Mouse (Mus musculus): ENCODE data around the gene Rnf11.

The Rnf11 gene

GRCm38 (mm10) chr4:109484621-109485020, at the start of gene Rnf11:
Gene Rnf11 (minus strand): TSS chr4:109484728.
- no peak for DNase-seq

DNA sequence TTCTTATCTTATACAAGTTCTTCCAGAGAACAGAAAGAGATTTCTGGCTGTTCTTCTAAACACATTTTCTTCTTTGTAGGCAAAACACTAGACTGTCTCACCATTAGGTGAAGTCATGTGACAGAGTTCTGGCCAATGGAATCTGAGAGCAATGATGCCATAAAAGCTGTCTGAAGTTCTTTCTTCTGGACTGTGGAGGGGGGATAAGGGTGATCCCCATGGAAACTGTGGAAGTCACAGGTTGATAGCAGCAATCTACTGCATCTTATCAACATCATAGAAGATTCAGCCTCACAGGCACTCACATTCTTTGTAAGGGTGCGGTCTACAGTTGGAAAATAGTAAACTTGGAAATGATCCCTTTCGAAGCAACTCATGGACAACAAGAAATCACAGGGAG, 46.6 kb upstream of the Rnf11 start, which contains the start of gene 4930522H14Rik:
Gene 4930522H14Rik (minus strand): TSS at position 187 of the 400 bp plus-strand sequence.
- DNase-seq = no peak

- no peak for DNase-seq
These were observed 45.8 kb upstream of the Rnf11 start for GRCm38 (mm10) chr4:109530245-109530816.

DNA sequence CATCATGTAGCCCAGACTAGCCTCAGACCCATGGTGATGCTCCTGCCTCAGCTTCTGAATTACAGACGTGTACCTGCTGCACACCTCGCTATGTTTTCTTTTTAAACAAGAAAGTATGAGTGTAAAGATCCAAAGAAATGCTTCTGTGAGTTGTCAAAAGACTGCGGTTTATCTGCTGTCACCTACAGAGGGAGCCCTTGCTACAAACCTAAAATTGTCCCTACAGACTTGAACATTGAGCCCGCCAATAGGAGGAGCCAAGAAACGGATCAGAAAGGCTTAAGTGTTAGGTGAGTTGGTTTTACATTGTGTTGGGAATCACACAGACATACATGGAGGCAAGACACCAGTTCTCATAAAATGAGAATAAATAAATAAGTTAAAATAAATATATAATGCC, 20.4 kb upstream of the Rnf11 start:
- peak; percentile 5 for DNase-seq

DNA sequence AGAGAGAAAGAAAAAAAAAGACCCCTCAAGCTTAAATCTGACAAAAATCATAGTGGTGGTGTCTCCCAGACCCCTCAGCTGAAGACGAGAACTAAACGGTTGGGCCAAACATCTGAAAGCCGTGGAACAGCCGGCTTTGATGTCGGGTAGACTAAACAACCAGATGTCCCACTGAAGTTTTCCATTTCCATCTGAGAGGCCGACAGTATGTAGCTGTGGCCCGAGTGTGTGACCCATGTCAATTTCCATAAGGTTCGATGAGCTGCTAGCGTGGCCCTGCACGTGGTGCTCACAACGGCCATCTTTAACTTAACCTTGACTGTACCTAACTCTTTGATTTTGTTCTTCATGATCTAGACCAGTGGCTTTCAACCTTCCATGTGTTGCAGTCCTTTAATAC, 13.9 kb upstream of the Rnf11 start:
- DNase-seq = no peak

DNA sequence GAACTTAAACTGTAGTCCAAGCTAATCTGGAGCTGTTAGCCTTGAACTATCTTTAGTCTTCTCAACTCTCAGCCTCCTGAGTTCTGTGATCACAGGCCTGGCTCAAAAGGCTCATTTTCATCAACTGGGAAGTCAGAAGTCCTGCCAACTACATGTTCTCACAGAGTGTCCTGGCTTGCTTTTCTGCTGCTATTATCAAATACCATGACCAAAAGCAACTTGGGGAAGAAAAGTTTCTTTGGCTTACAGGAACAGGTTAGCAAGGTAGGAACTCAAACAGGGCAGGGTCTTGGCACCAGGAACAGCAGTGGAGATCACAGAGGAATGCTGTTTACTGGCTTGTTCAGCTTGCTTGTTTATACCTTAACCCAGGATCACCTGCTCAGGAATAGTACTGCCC, 9.1 kb upstream of the Rnf11 start:
- no peak for DNase-seq

GRCm38 (mm10) chr4:109488812-109489211, 4.3 kb upstream of the Rnf11 start:
- no peak for DNase-seq

- DNase-seq = no peak
These were observed 1.8 kb downstream of the Rnf11 start for GRCm38 (mm10) chr4:109482701-109483100.

DNA sequence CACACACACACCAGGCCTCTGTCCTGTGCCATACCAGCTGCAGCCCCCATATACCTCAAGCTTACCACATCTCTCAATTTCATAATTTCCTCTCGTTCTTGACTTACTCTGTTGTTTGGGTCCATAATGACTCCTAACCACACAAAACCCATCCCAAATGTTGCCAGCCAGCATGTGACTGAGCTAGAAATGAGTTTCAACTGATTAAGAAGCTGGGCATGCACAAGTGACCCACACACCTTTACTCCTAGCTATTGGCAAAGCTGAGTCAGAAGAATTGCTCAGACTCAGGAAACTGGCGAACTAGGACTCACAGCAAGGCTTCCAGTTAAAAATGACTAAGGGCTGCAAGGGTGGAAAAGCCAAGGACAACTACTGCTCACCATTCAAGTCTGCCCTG, 3.1 kb downstream of the Rnf11 start:
- DNase-seq = no peak

DNA sequence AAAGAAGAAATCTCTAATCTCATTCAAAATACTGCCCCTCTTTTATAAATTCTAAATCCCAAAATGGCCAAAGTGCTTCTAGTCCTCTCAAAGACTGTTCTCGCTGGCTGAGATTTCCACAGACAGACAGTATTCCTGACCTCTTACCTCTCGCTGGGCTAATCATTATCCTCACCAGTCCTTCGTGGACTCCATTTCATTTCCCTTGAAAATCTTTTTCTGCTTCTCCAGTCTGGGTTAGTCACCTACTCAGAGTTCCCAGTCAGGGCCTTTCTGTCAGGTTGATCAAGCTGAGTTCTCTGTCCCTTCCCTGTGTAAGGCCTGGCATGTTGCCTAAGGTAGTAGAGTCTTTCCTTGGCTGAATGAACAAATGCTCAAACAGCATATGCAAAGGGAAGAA, 7.1 kb downstream of the Rnf11 start:
- no peak for DNase-seq

- peak; percentile 87 for DNase-seq
These were observed 7.9 kb downstream of the Rnf11 start for GRCm38 (mm10) chr4:109476554-109477014.

DNA sequence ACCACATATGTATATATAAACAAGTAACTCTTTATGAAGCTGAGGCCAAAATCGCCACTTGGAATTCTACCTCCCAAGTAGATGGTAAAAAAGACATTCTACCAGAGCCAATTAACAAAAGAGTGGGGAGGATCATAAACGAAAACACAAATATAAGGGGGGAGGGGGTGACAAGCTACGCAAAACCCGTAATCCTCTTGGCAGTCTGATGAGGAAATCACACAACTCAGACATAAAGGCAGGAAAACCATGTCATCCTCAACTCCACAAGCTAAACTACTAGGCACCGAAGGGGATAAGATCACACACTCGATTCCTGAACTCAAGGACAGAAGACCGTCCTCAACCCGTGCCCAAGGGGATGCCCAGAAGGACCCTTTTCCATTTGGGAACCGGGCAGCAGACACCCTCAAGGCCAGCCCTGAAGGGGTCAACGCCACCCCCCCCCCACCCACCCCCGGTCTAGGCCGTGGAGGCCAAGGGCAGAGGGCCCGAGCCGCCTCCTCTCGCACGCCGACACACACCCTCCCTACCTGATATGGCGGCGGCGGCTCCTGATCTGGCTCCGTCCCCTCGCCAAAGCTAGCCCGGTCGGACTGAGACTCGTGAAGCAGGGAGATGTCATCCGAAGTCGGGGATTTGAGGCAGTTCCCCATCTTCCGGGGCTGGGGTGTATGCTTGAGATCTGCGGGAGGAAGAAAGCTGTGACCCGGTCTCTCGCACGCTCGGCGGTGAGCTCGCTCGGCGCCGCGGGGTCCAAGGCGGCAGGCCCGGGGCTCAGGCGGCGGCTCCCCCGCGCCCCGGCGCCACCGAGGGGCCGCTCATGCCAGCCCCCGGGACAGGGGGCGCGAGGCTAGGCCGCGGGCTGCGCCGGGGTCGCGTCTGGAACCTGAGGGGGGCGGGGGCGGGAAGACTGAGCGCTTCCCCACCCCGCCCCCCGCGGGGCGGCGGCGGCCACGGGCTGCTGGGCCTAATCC, 8.7 kb downstream of the Rnf11 start:
- DNase-seq = peak; percentile 58

- DNase-seq = no peak
These were observed 9.4 kb downstream of the Rnf11 start for GRCm38 (mm10) chr4:109475078-109475477.

DNA sequence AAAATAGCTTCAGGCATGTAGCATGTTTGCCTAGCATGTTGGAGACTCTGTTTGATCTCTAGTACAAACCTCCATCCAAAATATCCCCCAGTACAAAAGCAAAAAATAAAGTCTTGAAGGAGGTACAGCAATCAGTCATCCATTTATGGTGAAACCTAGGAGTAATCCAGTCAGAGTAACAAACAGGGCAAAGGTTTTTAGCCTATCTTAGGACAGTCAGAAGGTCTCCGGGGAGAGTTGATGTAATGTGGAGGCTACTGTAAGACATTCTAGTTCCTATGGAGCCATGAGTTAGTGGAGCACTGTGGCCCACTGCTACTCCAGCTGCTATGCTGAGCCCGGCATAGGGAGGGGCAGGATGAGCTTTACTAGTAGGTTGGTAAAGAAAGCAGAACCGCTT, 12.0 kb downstream of the Rnf11 start:
- DNase-seq = no peak

GRCm38 (mm10) chr4:109471606-109472005, 12.9 kb downstream of the Rnf11 start:
- no peak for DNase-seq

- no peak for DNase-seq
These were observed 16.8 kb downstream of the Rnf11 start for GRCm38 (mm10) chr4:109467687-109468086.

GRCm38 (mm10) chr4:109463892-109464291, 20.6 kb downstream of the Rnf11 start:
- no peak for DNase-seq

- DNase-seq = no peak
These were observed 23.9 kb downstream of the Rnf11 start for GRCm38 (mm10) chr4:109460421-109461179.

DNA sequence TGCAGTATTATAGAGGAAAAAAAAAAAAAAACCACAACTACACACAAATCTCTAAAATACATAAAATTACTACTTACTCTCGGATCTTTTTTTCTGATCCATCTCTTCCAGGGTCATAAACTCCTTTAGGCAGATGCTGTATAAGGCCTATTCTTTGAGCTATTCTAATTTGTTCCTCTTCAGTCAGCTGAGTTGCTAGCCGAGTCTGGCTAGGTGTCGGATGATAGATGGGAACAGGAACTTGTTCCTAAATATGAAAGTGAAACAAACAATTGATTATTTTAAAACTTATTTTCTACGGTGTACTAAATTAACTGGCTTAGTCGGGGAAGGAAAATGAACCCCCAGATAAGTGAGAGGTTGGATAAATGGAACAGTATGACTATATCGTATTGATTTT, 27.7 kb downstream of the Rnf11 start:
- no peak for DNase-seq

DNA sequence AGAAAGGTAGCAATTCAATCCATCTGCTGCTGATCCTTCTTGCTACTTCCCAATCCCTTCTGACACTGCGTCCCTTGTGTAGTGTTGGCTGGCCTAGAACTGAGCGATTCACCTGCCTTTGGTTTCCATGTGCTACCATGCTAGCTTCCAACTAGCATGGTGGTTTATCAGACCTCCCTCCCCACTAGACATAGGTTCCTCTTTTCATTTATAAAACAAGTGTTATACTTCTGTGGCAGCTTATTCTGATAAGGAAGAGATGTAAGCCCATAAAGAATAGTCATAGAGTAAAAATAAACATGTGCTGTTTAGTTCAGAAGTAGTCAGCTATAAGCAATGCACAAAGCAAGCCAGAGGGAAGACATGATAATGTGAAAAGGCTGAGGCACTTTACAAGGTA, 36.0 kb downstream of the Rnf11 start:
- DNase-seq = no peak

GRCm38 (mm10) chr4:109445956-109446355, 38.6 kb downstream of the Rnf11 start:
- DNase-seq = no peak

GRCm38 (mm10) chr4:109445397-109445796, 39.1 kb downstream of the Rnf11 start:
- no peak for DNase-seq

DNA sequence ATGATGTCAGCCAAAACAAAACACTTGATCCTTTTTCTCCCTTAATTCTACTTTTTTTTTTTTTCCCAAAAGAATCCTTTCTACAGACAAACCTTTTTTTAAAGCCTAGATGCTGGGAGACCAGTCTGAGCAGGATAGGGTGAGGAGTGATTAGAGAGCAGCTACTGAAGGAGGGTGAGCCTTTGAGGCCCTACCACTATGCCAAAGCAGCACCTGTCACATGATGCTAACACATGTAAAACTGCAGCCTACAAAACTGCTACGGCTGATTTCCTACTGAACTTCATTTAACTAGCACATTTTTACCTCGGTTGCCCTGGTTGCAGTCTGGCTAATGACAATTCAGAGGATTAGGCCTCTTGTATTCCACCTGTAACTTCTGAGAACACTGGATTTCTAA, 39.6 kb downstream of the Rnf11 start:
- no peak for DNase-seq

Measured in right cerebral cortex, postnatal 4 days (tissue).